Mouse (Mus musculus): Measurements from ENCODE around the gene Mpi. TPM values are rescaled to one million over a fixed set of nuclear protein-coding genes. Genes with fewer than 3 reads are reported as not detected.

The Mpi gene
- total and polyA plus RNA-seq, 2 experiments from 2014 or later = 97.7 to 130 TPM

DNA sequence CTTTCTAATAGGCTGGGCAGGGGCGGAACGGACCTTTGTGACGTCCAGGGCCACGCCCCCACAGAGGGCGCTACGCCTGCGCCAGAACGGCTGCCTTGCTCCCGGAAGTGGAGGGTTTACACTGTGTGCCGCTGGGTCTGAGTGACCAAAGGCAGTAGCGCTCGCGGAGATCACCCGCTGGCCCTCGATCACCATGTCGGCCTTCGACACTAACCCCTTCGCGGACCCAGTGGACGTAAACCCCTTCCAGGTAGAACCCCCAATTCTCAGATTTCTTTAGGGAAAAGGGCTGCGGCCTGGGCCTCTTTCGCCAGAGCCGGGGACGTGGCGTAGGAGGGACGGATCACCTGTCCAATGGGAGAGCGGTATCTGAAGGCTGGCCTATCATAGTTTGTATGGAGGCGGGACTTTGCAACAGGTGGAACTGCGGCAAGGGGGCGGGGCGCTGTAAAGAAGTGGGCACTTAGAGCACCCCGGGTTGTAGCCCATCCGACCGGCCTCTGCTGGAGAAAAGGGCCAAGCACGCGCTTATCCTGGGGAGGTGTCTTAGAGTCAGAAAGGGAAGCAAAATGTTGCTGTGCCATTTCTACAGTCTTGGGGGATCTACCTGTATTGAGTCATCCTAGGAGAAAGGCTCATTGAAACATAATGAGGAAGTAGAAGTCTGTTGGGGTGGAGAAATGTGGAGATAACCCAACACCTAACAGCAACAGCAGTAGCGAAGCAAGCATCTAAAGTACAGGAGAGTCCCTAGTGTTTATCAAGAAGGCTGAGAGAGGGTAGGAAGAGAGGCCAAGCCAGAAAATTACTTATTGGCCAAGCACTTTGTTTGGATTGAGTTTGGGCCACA, 8.5 kb upstream of the Mpi start, which contains the start of gene Scamp2:
TSS of gene Scamp2 (plus strand) at position 83 of the 850 bp plus-strand sequence.
- H3K27ac ChIP-seq (ENCODE audit: low read depth) = peak within 1 kb of the TSS; percentile 73
- ATAC-seq (ENCODE audit: insufficient read depth, low read depth) = peak; percentile 98
- H3K9ac ChIP-seq (replicated peaks; ENCODE audit: low read depth, low read length) = peak within 1 kb of the TSS; percentile 61
- H3K9me3 ChIP-seq (replicated peaks; ENCODE audit: control insufficient read depth, low read length) = no peaks in the 10 kb centered on the region
- H3K36me3 ChIP-seq (replicated peaks; ENCODE audit: control insufficient read depth, insufficient read depth, low read length) = no peaks in the 10 kb centered on the region
- peaks cover 39% of the 10 kb centered on the region for H3K4me1 ChIP-seq (ENCODE audit: control insufficient read depth, insufficient read depth)
- peak within 1 kb of the TSS; percentile 69 for H3K4me3 ChIP-seq (ENCODE audit: low read depth, low read length)
- H3K27me3 ChIP-seq (ENCODE audit: control insufficient read depth, insufficient read depth, low read length) = no peaks in the 10 kb centered on the region
- peak; percentile 93 for DNase-seq (ENCODE audit: low spot score)
- peak within 1 kb of the TSS; percentile 81 for H3K4me2 ChIP-seq (ENCODE audit: low read depth, low read length)
- WGBS = 1% methylated on average over 37 of the region's 37 CpGs
- TF ChIP-seq CTCF (IDR thresholded peaks at IDR 0.05; ENCODE audit: low read depth) = peak; percentile 32
- TF ChIP-seq EP300 (IDR thresholded peaks at IDR 0.05; ENCODE audit: low read depth) = no peak

- Histone ChIP-seq H3K36me3 (replicated peaks; ENCODE audit: control insufficient read depth, insufficient read depth, low read length) (no peaks in the 10 kb centered on the region), H3K9me3 (replicated peaks; ENCODE audit: control insufficient read depth, low read length) (no peaks in the 10 kb centered on the region), H3K4me2 (ENCODE audit: low read depth, low read length) (peak overlapping the region; percentile 81), H3K4me3 (ENCODE audit: low read depth, low read length) (peak overlapping the region; percentile 69), H3K4me1 (ENCODE audit: control insufficient read depth, insufficient read depth) (peaks cover 32% of the 10 kb centered on the region), H3K27ac (ENCODE audit: low read depth) (peak overlapping the region; percentile 73), H3K27me3 (ENCODE audit: control insufficient read depth, insufficient read depth, low read length) (no peaks in the 10 kb centered on the region), H3K9ac (replicated peaks; ENCODE audit: low read depth, low read length) (peak overlapping the region; percentile 61; the same call in 1 of the 2 replicates)
- WGBS = 26% methylated on average over 7 of the region's 7 CpGs
- no peak for TF ChIP-seq EP300 (IDR thresholded peaks at IDR 0.05; ENCODE audit: low read depth)
- TF ChIP-seq CTCF (IDR thresholded peaks at IDR 0.05; ENCODE audit: low read depth) = no peak
- ATAC-seq (ENCODE audit: insufficient read depth, low read depth) (no peak), DNase-seq (ENCODE audit: low spot score) (no peak)
These were observed 7.7 kb upstream of the Mpi start for GRCm38 (mm10) chr9:57560263-57560662.

GRCm38 (mm10) chr9:57559568-57559967, 7.0 kb upstream of the Mpi start:
- H3K4me2 ChIP-seq (ENCODE audit: low read depth, low read length) = no peak overlapping the region
- WGBS = 70% methylated on average over 2 of the region's 2 CpGs
- no peak for ATAC-seq (ENCODE audit: insufficient read depth, low read depth)

DNA sequence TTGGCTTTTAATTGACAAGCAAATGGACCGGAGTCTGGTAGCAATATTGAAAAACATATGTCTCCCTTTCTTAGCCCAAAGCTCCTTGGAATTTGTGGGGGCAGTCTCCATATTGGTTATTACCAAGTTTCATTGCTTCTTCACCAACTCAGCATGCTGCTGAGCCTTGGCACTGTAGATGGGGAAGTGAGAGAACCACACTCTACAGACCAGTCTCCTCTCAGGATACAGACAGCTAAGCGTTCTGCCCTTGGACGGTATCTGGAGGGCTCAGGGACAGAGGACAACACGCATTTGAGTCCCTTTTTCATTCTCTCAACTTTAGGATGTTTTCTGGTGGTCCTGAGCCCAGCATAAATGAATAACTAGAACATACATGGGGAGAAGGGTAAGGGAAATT, 6.1 kb upstream of the Mpi start:
- no peak for ATAC-seq (ENCODE audit: insufficient read depth, low read depth)
- Histone ChIP-seq H3K9me3 (replicated peaks; ENCODE audit: control insufficient read depth, low read length) (no peaks in the 10 kb centered on the region), H3K36me3 (replicated peaks; ENCODE audit: control insufficient read depth, insufficient read depth, low read length) (no peaks in the 10 kb centered on the region), H3K4me1 (ENCODE audit: control insufficient read depth, insufficient read depth) (peaks cover 28% of the 10 kb centered on the region), H3K9ac (replicated peaks; ENCODE audit: low read depth, low read length) (no peak overlapping the region), H3K4me3 (ENCODE audit: low read depth, low read length) (no peak overlapping the region), H3K27me3 (ENCODE audit: control insufficient read depth, insufficient read depth, low read length) (no peaks in the 10 kb centered on the region), H3K27ac (ENCODE audit: low read depth) (no peak overlapping the region), H3K4me2 (ENCODE audit: low read depth, low read length) (no peak overlapping the region)
- WGBS = 80% methylated on average over 4 of the region's 4 CpGs
- no peak for DNase-seq (ENCODE audit: low spot score)
- TF ChIP-seq EP300 (IDR thresholded peaks at IDR 0.05; ENCODE audit: low read depth) (no peak), CTCF (IDR thresholded peaks at IDR 0.05; ENCODE audit: low read depth) (no peak)

More at GRCm38 (mm10) chr9:57559568-57559967, 7.0 kb upstream of the Mpi start:
- no peak for TF ChIP-seq EP300 (IDR thresholded peaks at IDR 0.05; ENCODE audit: low read depth)
- no peak for TF ChIP-seq CTCF (IDR thresholded peaks at IDR 0.05; ENCODE audit: low read depth)
- Histone ChIP-seq H3K27ac (ENCODE audit: low read depth) (no peak overlapping the region), H3K4me1 (ENCODE audit: control insufficient read depth, insufficient read depth) (peaks cover 32% of the 10 kb centered on the region), H3K36me3 (replicated peaks; ENCODE audit: control insufficient read depth, insufficient read depth, low read length) (no peaks in the 10 kb centered on the region), H3K9me3 (replicated peaks; ENCODE audit: control insufficient read depth, low read length) (no peaks in the 10 kb centered on the region), H3K4me3 (ENCODE audit: low read depth, low read length) (no peak overlapping the region), H3K27me3 (ENCODE audit: control insufficient read depth, insufficient read depth, low read length) (no peaks in the 10 kb centered on the region), H3K9ac (replicated peaks; ENCODE audit: low read depth, low read length) (no peak overlapping the region)
- DNase-seq (ENCODE audit: low spot score) = no peak

GRCm38 (mm10) chr9:57557215-57557614, 4.7 kb upstream of the Mpi start:
- Histone ChIP-seq H3K27ac (ENCODE audit: low read depth) (no peak overlapping the region), H3K9ac (replicated peaks; ENCODE audit: low read depth, low read length) (no peak overlapping the region), H3K36me3 (replicated peaks; ENCODE audit: control insufficient read depth, insufficient read depth, low read length) (no peaks in the 10 kb centered on the region), H3K27me3 (ENCODE audit: control insufficient read depth, insufficient read depth, low read length) (no peaks in the 10 kb centered on the region), H3K4me3 (ENCODE audit: low read depth, low read length) (no peak overlapping the region), H3K9me3 (replicated peaks; ENCODE audit: control insufficient read depth, low read length) (no peaks in the 10 kb centered on the region), H3K4me1 (ENCODE audit: control insufficient read depth, insufficient read depth) (peaks cover 16% of the 10 kb centered on the region), H3K4me2 (ENCODE audit: low read depth, low read length) (no peak overlapping the region)
- WGBS = 72% methylated on average over 3 of the region's 3 CpGs
- no peak for TF ChIP-seq CTCF (IDR thresholded peaks at IDR 0.05; ENCODE audit: low read depth)
- TF ChIP-seq EP300 (IDR thresholded peaks at IDR 0.05; ENCODE audit: low read depth) = no peak
- ATAC-seq (ENCODE audit: insufficient read depth, low read depth) (no peak), DNase-seq (ENCODE audit: low spot score) (no peak)
